ENCODE assay signal across 12 mouse cellular contexts in genomic region chr3:154441454-154441853, GRCm38 (mm10).
DNase-seq lines count a peak whose midpoint lies in the region; ATAC-seq and TF ChIP-seq lines count a peak whose summit lies in the region.
"Had no signal": no experiment of that assay in that cellular context is flagged by ENCODE, and none has a peak within 500 bp of the region (broad histone marks: within the 10 kb centered on the region; RNA-seq: fewer than 3 reads in every experiment).

No protein-coding gene starts in this region.

- no peak overlapping the region for H3K27ac ChIP-seq in heart, adult 2 months
- H3K27ac ChIP-seq in midbrain, postnatal 0 days (ENCODE audit: low read depth, low read length), result no peak overlapping the region
- no peak overlapping the region for H3K27ac ChIP-seq in midbrain, embryonic 10.5 days (replicated peaks)
- H3K27ac ChIP-seq in hindbrain, embryonic 10.5 days, result no peak overlapping the region
- H3K27ac ChIP-seq: embryonic facial prominence, embryonic 12.5 days; limb, embryonic 13.5 days; midbrain, embryonic 13.5 days had no signal

- TF ChIP-seq POLR2A in heart, adult 2 months (IDR thresholded peaks at IDR 0.05; ENCODE audit: insufficient read depth, low read depth, low read length), result no peak

- no peaks in the 10 kb centered on the region for H3K4me1 ChIP-seq in heart, adult 2 months (ENCODE audit: control insufficient read depth, insufficient read depth, low read length)
- no peaks in the 10 kb centered on the region for H3K4me1 ChIP-seq in midbrain, postnatal 0 days (ENCODE audit: insufficient read depth, low read length)
- H3K4me1 ChIP-seq in midbrain, embryonic 10.5 days, result no peaks in the 10 kb centered on the region
- no peaks in the 10 kb centered on the region for H3K4me1 ChIP-seq in hindbrain, embryonic 10.5 days (replicated peaks)
- H3K4me1 ChIP-seq: midbrain, embryonic 13.5 days had no signal

- H3K9me3 ChIP-seq in midbrain, postnatal 0 days (ENCODE audit: low read length), result no peaks in the 10 kb centered on the region
- H3K9me3 ChIP-seq in midbrain, embryonic 10.5 days (replicated peaks), result peaks cover 2% of the 10 kb centered on the region; the same call in 1 of the 2 replicates
- H3K9me3 ChIP-seq in hindbrain, embryonic 10.5 days, result peaks cover 4% of the 10 kb centered on the region; the same call in 1 of the 2 replicates
- H3K9me3 ChIP-seq: embryonic facial prominence, embryonic 12.5 days; midbrain, embryonic 13.5 days had no signal

- TF ChIP-seq EP300 in heart, adult 2 months (IDR thresholded peaks at IDR 0.05; ENCODE audit: insufficient read depth, low read depth, low read length), result no peak

- H3K4me2 ChIP-seq in midbrain, postnatal 0 days (ENCODE audit: low read depth, low read length, poor library complexity, severe bottlenecking), result no peak overlapping the region
- H3K4me2 ChIP-seq: embryonic facial prominence, embryonic 12.5 days; limb, embryonic 13.5 days; midbrain, embryonic 13.5 days had no signal

- H3K4me3 ChIP-seq in heart, adult 2 months, result no peak overlapping the region
- H3K4me3 ChIP-seq in midbrain, postnatal 0 days (ENCODE audit: low read depth, low read length), result no peak overlapping the region
- H3K4me3 ChIP-seq in midbrain, embryonic 10.5 days, result no peak overlapping the region
- no peak overlapping the region for H3K4me3 ChIP-seq in hindbrain, embryonic 10.5 days
- H3K4me3 ChIP-seq: embryonic facial prominence, embryonic 12.5 days; limb, embryonic 13.5 days; midbrain, embryonic 13.5 days had no signal

- H3K79me2 ChIP-seq in heart, adult 2 months (replicated peaks; ENCODE audit: control insufficient read depth, insufficient read depth, low read length), result no peaks in the 10 kb centered on the region

- TF ChIP-seq CTCF in heart, adult 2 months (IDR thresholded peaks at IDR 0.05), result no peak
- no peak for TF ChIP-seq CTCF in midbrain, postnatal 0 days (IDR thresholded peaks at IDR 0.05)

- H3K27me3 ChIP-seq in heart, adult 2 months (ENCODE audit: control insufficient read depth, insufficient read depth, low read length), result no peaks in the 10 kb centered on the region
- no peaks in the 10 kb centered on the region for H3K27me3 ChIP-seq in midbrain, postnatal 0 days (ENCODE audit: insufficient read depth, low read length)
- no peaks in the 10 kb centered on the region for H3K27me3 ChIP-seq in midbrain, embryonic 10.5 days (ENCODE audit: low read depth, poor library complexity, severe bottlenecking)
- H3K27me3 ChIP-seq in hindbrain, embryonic 10.5 days (ENCODE audit: insufficient read depth, poor library complexity, severe bottlenecking), result no peaks in the 10 kb centered on the region
- H3K27me3 ChIP-seq: embryonic facial prominence, embryonic 12.5 days; limb, embryonic 13.5 days; midbrain, embryonic 13.5 days had no signal

- intact Hi-C loops in heart, adult 2 months (cut with DNase I), result no loop called here
- intact Hi-C loops in heart, postnatal 25 days (cut with DNase I), result no loop called here

- peak; percentile 23 to 38 for DNase-seq in heart, adult 2 months
- no peak for DNase-seq in heart, postnatal 25 days (ENCODE audit: low spot score)
- DNase-seq in midbrain, postnatal 0 days (ENCODE audit: low spot score), result peak; percentile 12
- DNase-seq in midbrain, embryonic 10.5 days (ENCODE audit: low spot score), result no peak
- DNase-seq in cerebellum, adult 9-11 months, result peak; percentile 20
- DNase-seq in right cerebral cortex, adult 18-20 months, result no peak
- DNase-seq in hindbrain, embryonic 10.5 days (ENCODE audit: low spot score), result no peak

- H3K36me3 ChIP-seq in heart, adult 2 months (ENCODE audit: control insufficient read depth, insufficient read depth, low read length), result no peaks in the 10 kb centered on the region
- no peaks in the 10 kb centered on the region for H3K36me3 ChIP-seq in midbrain, postnatal 0 days (ENCODE audit: insufficient read depth, low read length)
- H3K36me3 ChIP-seq in midbrain, embryonic 10.5 days, result no peaks in the 10 kb centered on the region
- no peaks in the 10 kb centered on the region for H3K36me3 ChIP-seq in hindbrain, embryonic 10.5 days
- H3K36me3 ChIP-seq: embryonic facial prominence, embryonic 12.5 days; limb, embryonic 13.5 days; midbrain, embryonic 13.5 days had no signal

- ATAC-seq in midbrain, postnatal 0 days (ENCODE audit: low FRiP score), result no peak
- ATAC-seq: CD4-positive, CD25-positive, alpha-beta regulatory T cell, adult 4 months; lung, postnatal 0 days; midbrain, embryonic 13.5 days had no signal

- H3K9ac ChIP-seq in heart, adult 2 months (ENCODE audit: low read depth, low read length), result no peak overlapping the region
- no peak overlapping the region for H3K9ac ChIP-seq in midbrain, postnatal 0 days (replicated peaks; ENCODE audit: low read length, poor library complexity, severe bottlenecking)
- H3K9ac ChIP-seq: embryonic facial prominence, embryonic 12.5 days; limb, embryonic 13.5 days; midbrain, embryonic 13.5 days had no signal

Comparison
In these comparisons a context has a peak if more than half of its experiments do, and no peak if none do; other contexts are left out.
1. DNase-seq: peak in heart, adult 2 months (2 of 2), midbrain, postnatal 0 days (single experiment) and cerebellum, adult 9-11 months (single experiment); none in heart, postnatal 25 days (single experiment), midbrain, embryonic 10.5 days (single experiment), right cerebral cortex, adult 18-20 months (single experiment) and hindbrain, embryonic 10.5 days (single experiment).